Mouse (Mus musculus) right cerebral cortex, postnatal 10 days (tissue): ENCODE results near the gene Ndufv3.

ENCODE experiments used
- DNase-seq, 2 experiments: peaks; one replicate each; pipeline ENCODE4 v3.0.0; 2021; ENCODE audit warnings: low spot score in 2 of 2

Ndufv3 gene

GRCm38 (mm10) chr17:31519946-31520838, at the start of gene Ndufv3, which contains the start of gene Wdr4:
Ndufv3 (plus strand) TSS chr17:31520115.
Wdr4 (minus strand) TSS chr17:31519980.
- DNase-seq, result peak; percentile 99

- DNase-seq, result peak; percentile 69 to 77
Observed at GRCm38 (mm10) chr17:31470766-31471418, 49.0 kb upstream of the Ndufv3 start.

- no peak for DNase-seq
Observed at GRCm38 (mm10) chr17:31474388-31474787, 45.5 kb upstream of the Ndufv3 start.

- no peak for DNase-seq
Observed at GRCm38 (mm10) chr17:31478606-31479005, 41.3 kb upstream of the Ndufv3 start.

GRCm38 (mm10) chr17:31479108-31479844, 40.6 kb upstream of the Ndufv3 start:
- DNase-seq, result no peak

- DNase-seq, result no peak
Observed at GRCm38 (mm10) chr17:31486616-31487198, 33.2 kb upstream of the Ndufv3 start.

GRCm38 (mm10) chr17:31487433-31488060, 32.4 kb upstream of the Ndufv3 start:
- no peak for DNase-seq

- DNase-seq, result no peak
Observed at GRCm38 (mm10) chr17:31491355-31491754, 28.6 kb upstream of the Ndufv3 start.

GRCm38 (mm10) chr17:31492416-31492815, 27.5 kb upstream of the Ndufv3 start:
- peak; percentile 89 for DNase-seq

GRCm38 (mm10) chr17:31494989-31495388, 24.9 kb upstream of the Ndufv3 start:
- no peak for DNase-seq

GRCm38 (mm10) chr17:31497726-31498125, 22.2 kb upstream of the Ndufv3 start:
- no peak for DNase-seq

- DNase-seq, result no peak
Observed at GRCm38 (mm10) chr17:31499725-31500124, 20.2 kb upstream of the Ndufv3 start.

GRCm38 (mm10) chr17:31500416-31500815, 19.5 kb upstream of the Ndufv3 start:
- no peak for DNase-seq

GRCm38 (mm10) chr17:31500908-31501307, 19.0 kb upstream of the Ndufv3 start:
- no peak for DNase-seq

- no peak for DNase-seq
Observed at GRCm38 (mm10) chr17:31502261-31502927, 17.5 kb upstream of the Ndufv3 start.

GRCm38 (mm10) chr17:31503337-31503736, 16.6 kb upstream of the Ndufv3 start:
- DNase-seq, result no peak

- DNase-seq, result no peak
Observed at GRCm38 (mm10) chr17:31503936-31504335, 16.0 kb upstream of the Ndufv3 start.

- DNase-seq, result no peak
Observed at GRCm38 (mm10) chr17:31505013-31505412, 14.9 kb upstream of the Ndufv3 start.

GRCm38 (mm10) chr17:31506282-31506681, 13.6 kb upstream of the Ndufv3 start:
- DNase-seq, result no peak

GRCm38 (mm10) chr17:31510944-31511343, 9.0 kb upstream of the Ndufv3 start:
- DNase-seq, result no peak
